Mouse (Mus musculus): ENCODE measurements around the gene Ahnak. TPM values are rescaled to one million over a fixed set of nuclear protein-coding genes. Genes with fewer than 3 reads are reported as not detected.

Ahnak gene
- polyA plus RNA-seq, 1 experiment from 2014 or later = 103 TPM

GRCm38 (mm10) chr19:9026634-9027033 lies 37.5 kb downstream of the Ahnak start:
- Histone ChIP-seq H3K4me3 (ENCODE audit: low read depth, low read length) (no peak overlapping the region), H3K9ac (ENCODE audit: low read length) (no peak overlapping the region), H3K36me3 (ENCODE audit: control insufficient read depth, insufficient read depth, low read length) (no peaks in the 10 kb centered on the region), H3K4me2 (replicated peaks; ENCODE audit: low read depth) (no peak overlapping the region), H3K4me1 (replicated peaks; ENCODE audit: control insufficient read depth, insufficient read depth) (peaks cover 3% of the 10 kb centered on the region; the same call in 1 of the 2 replicates), H3K27ac (replicated peaks) (no peak overlapping the region; the same call in 1 of the 2 replicates), H3K27me3 (ENCODE audit: control insufficient read depth, insufficient read depth, low read length) (no peaks in the 10 kb centered on the region), H3K9me3 (ENCODE audit: control insufficient read depth, low read length) (no peaks in the 10 kb centered on the region)
- 83% methylated on average over 4 of the region's 4 CpGs for WGBS
- ATAC-seq (ENCODE audit: low FRiP score, low TSS enrichment) (no peak), DNase-seq (ENCODE audit: low spot score) (no peak)
- TF ChIP-seq EP300 (optimal IDR thresholded peaks at IDR 0.05) (no peak), CTCF (IDR thresholded peaks at IDR 0.05; ENCODE audit: low read depth) (no peak)

DNA sequence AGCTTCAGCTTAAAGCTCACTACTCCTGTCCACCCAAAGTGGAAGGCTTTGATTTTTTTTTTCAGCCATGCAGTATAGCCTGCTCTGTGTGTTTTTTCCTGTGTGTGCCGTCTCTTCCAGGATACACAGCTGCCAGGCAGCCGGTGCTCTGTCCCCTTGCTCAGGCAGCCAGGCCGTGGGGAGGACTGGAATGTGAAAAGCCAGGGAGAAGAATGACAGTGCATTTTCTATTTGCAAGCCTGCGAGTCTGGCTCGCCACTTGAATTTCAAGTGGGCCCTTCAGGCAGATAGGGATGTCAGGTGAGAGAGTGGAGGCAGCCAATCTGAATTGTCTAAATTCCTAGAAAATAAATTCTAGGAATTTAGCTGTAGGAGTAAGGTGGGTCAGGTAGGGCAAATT lies 38.7 kb downstream of the Ahnak start:
- Histone ChIP-seq H3K36me3 (ENCODE audit: control insufficient read depth, insufficient read depth, low read length) (no peaks in the 10 kb centered on the region), H3K4me3 (ENCODE audit: low read depth, low read length) (no peak overlapping the region), H3K27ac (replicated peaks) (peak overlapping the region; percentile 67), H3K27me3 (ENCODE audit: control insufficient read depth, insufficient read depth, low read length) (no peaks in the 10 kb centered on the region), H3K4me1 (replicated peaks; ENCODE audit: control insufficient read depth, insufficient read depth) (peaks cover 3% of the 10 kb centered on the region; the same call in 1 of the 2 replicates), H3K4me2 (replicated peaks; ENCODE audit: low read depth) (no peak overlapping the region), H3K9me3 (ENCODE audit: control insufficient read depth, low read length) (no peaks in the 10 kb centered on the region), H3K9ac (ENCODE audit: low read length) (peak overlapping the region; percentile 9; the same call in 1 of the 2 replicates)
- WGBS = 12% methylated on average over 5 of the region's 5 CpGs
- DNase-seq (ENCODE audit: low spot score) = peak; percentile 47
- ATAC-seq (ENCODE audit: low FRiP score, low TSS enrichment) = no peak
- no peak for TF ChIP-seq CTCF (IDR thresholded peaks at IDR 0.05; ENCODE audit: low read depth)
- no peak for TF ChIP-seq EP300 (optimal IDR thresholded peaks at IDR 0.05)

- Histone ChIP-seq H3K9me3 (ENCODE audit: control insufficient read depth, low read length) (no peaks in the 10 kb centered on the region), H3K9ac (ENCODE audit: low read length) (no peak overlapping the region), H3K4me3 (ENCODE audit: low read depth, low read length) (no peak overlapping the region), H3K4me2 (replicated peaks; ENCODE audit: low read depth) (no peak overlapping the region), H3K27me3 (ENCODE audit: control insufficient read depth, insufficient read depth, low read length) (no peaks in the 10 kb centered on the region), H3K27ac (replicated peaks) (no peak overlapping the region), H3K4me1 (replicated peaks; ENCODE audit: control insufficient read depth, insufficient read depth) (no peaks in the 10 kb centered on the region; the same call in 1 of the 2 replicates), H3K36me3 (ENCODE audit: control insufficient read depth, insufficient read depth, low read length) (no peaks in the 10 kb centered on the region)
- ATAC-seq (ENCODE audit: low FRiP score, low TSS enrichment) (no peak), DNase-seq (ENCODE audit: low spot score) (no peak)
- 64% methylated on average over 3 of the region's 3 CpGs for WGBS
- TF ChIP-seq CTCF (IDR thresholded peaks at IDR 0.05; ENCODE audit: low read depth) (no peak), EP300 (optimal IDR thresholded peaks at IDR 0.05) (no peak)
Measured at GRCm38 (mm10) chr19:9028375-9028774, 39.3 kb downstream of the Ahnak start.

GRCm38 (mm10) chr19:9029640-9030262 lies 40.7 kb downstream of the Ahnak start:
- no peak overlapping the region for H3K9ac ChIP-seq (ENCODE audit: low read length)
- no peaks in the 10 kb centered on the region for H3K9me3 ChIP-seq (ENCODE audit: control insufficient read depth, low read length)
- peaks cover 4% of the 10 kb centered on the region; the same call in 1 of the 2 replicates for H3K4me1 ChIP-seq (replicated peaks; ENCODE audit: control insufficient read depth, insufficient read depth)
- H3K27me3 ChIP-seq (ENCODE audit: control insufficient read depth, insufficient read depth, low read length) = no peaks in the 10 kb centered on the region
- H3K4me3 ChIP-seq (ENCODE audit: low read depth, low read length) = no peak overlapping the region
- ATAC-seq (ENCODE audit: low FRiP score, low TSS enrichment) = no peak
- WGBS = 55% methylated on average over 2 of the region's 2 CpGs
- no peak overlapping the region for H3K27ac ChIP-seq (replicated peaks)
- TF ChIP-seq CTCF (IDR thresholded peaks at IDR 0.05; ENCODE audit: low read depth) = no peak
- no peak for TF ChIP-seq EP300 (optimal IDR thresholded peaks at IDR 0.05)
- DNase-seq (ENCODE audit: low spot score) = no peak
- H3K4me2 ChIP-seq (replicated peaks; ENCODE audit: low read depth) = no peak overlapping the region
- no peaks in the 10 kb centered on the region for H3K36me3 ChIP-seq (ENCODE audit: control insufficient read depth, insufficient read depth, low read length)

DNA sequence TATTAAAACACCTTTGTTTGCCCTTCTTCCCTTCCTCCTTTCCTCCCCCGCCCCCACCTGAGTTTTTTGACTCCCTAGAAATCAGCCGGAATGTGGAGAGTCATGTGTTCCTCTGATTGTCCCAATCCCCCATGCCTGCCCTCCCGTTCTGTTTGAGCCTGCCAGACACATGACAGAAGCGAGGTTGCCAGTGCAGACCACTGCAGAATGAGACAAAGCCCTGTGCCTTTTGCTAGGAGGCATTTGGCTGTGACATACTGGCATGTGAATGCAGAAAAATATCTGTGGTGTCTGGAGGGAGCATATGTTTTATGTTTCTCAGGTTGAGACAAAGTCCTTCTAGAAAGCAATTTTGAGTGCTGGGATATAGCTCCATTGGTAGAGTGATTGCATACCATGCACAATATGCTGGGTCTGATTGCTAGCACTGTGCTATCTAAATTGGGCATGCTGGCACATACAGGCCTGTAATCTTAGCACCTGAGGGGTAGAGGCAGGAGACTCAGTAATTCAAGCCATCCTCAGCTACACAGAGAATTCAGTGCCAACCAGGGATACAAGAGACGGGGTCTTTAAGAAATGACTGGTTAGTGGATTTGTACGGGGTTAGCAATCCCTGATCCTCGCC lies 43.5 kb downstream of the Ahnak start:
- H3K4me2 ChIP-seq (replicated peaks; ENCODE audit: low read depth) = no peak overlapping the region
- no peak overlapping the region for H3K4me3 ChIP-seq (ENCODE audit: low read depth, low read length)
- TF ChIP-seq CTCF (IDR thresholded peaks at IDR 0.05; ENCODE audit: low read depth) = no peak
- TF ChIP-seq EP300 (optimal IDR thresholded peaks at IDR 0.05) = no peak
- H3K27ac ChIP-seq (replicated peaks) = peak overlapping the region; percentile 65
- 47% methylated on average over 7 of the region's 7 CpGs for WGBS
- H3K9me3 ChIP-seq (ENCODE audit: control insufficient read depth, low read length) = no peaks in the 10 kb centered on the region
- DNase-seq (ENCODE audit: low spot score) (no peak), ATAC-seq (ENCODE audit: low FRiP score, low TSS enrichment) (no peak)
- peaks cover 4% of the 10 kb centered on the region; the same call in 1 of the 2 replicates for H3K4me1 ChIP-seq (replicated peaks; ENCODE audit: control insufficient read depth, insufficient read depth)
- H3K27me3 ChIP-seq (ENCODE audit: control insufficient read depth, insufficient read depth, low read length) = no peaks in the 10 kb centered on the region
- no peak overlapping the region for H3K9ac ChIP-seq (ENCODE audit: low read length)
- H3K36me3 ChIP-seq (ENCODE audit: control insufficient read depth, insufficient read depth, low read length) = no peaks in the 10 kb centered on the region
